Mouse (Mus musculus): ENCODE measurements around the gene Gfod2.

Gene Gfod2

DNA sequence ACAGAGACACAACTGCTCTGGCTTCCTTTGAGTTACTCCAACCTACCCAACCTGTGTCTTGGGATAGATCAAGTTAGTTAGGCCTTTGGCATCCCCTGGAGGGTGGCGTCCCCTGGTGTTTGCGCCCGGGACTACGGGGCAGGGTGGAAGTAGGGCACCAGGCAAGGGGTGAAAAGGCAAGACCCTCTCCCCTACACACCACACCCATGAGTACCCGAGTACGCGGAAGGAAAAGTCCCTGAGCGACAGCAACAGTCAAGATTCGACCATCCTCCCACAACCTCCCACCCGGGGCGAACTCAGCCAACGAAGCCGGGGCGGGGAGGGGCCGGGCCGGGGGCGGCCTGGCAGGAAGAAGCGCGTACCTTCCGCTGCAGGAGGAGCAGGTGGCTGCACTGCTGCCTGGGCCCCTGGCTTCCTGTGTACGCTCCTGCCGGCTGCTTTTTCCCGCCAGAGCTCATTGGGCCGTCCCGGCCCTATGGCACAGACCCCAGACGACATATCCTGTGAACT lies 72.6 kb downstream of the Gfod2 start, which contains the start of gene Carmil2:
TSS of gene Carmil2 (plus strand) at position 479 of the 513 bp plus-strand sequence.
- DNase-seq (ENCODE audit: low spot score in 2 of 2): no peak

DNA sequence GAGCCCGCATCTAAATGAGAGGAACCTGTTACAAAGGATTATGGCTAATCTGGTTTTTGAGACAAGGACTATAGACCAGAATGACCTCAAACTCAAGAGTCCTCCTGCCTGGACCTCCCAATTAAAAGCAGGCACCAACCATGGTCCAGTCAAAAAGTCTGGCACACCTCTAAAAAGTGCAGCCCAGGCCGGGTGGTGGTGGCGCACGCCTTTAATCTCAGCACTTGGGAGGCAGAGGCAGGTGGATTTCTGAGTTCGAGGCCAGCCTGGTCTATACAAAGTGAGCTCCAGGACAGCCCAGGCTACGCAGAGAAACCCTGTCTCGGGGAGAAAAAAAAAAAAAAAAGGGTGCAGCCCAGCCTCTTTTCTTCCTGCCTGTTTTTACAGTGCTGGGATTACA lies 73.1 kb downstream of the Gfod2 start:
- DNase-seq (ENCODE audit: low spot score in 2 of 2): no peak

DNA sequence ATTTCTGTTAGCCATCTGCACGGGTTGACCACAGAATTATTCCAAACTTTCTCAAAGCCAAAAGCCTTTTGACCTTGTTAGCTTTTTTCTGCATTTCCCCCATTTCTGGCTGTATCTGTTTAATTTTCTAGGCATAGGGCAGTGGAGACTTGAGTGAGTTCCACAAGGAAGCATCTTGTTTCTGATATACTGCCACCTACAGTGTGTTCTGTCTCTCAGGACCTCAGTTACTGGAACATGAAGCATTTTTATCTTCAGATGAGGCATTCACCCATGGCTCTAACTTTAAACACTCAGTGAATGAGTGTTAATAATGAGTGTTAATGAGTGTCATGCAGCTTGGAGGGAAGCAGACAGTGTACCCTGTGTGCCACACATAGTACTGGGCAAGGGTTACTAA lies 80.6 kb downstream of the Gfod2 start:
- DNase-seq (ENCODE audit: low spot score in 2 of 2): no peak
